Mouse (Mus musculus) midbrain, embryonic 15.5 days (tissue): ENCODE data around the gene Svop. TPM values are rescaled to one million over a fixed set of nuclear protein-coding genes. Genes with fewer than 3 reads are reported as not detected.

Experiments
- ATAC-seq: fragments of 200-750 bp; cut with Nextera tagmentation; replicated peaks from 2 replicates; pipeline ENCODE4 v1.8.0; 2017; ENCODE audit warnings: moderate TSS enrichment
- H3K27ac ChIP-seq: fragments of 300-500 bp; sonication (generic); 2 replicates; pipeline ENCODE4 v1.5.1; 2015; ENCODE audit warnings: mild to moderate bottlenecking, inconsistent platforms
- H3K27me3 ChIP-seq: fragments of 300-500 bp; sonication (generic); replicated peaks from 2 replicates; pipeline ENCODE4 v1.6.1; 2015; ENCODE audit warnings: inconsistent platforms
- H3K36me3 ChIP-seq: fragments of 300-500 bp; sonication (generic); replicated peaks from 2 replicates; pipeline ENCODE4 v1.6.1; 2015; ENCODE audit warnings: inconsistent platforms
- H3K4me1 ChIP-seq: fragments of 300-500 bp; sonication (generic); 2 replicates; pipeline ENCODE4 v1.6.1; 2015; ENCODE audit warnings: inconsistent platforms
- H3K4me2 ChIP-seq: fragments of 300-500 bp; sonication (generic); 2 replicates; pipeline ENCODE4 v1.6.1; 2015; ENCODE audit warnings: inconsistent platforms, mild to moderate bottlenecking, moderate library complexity
- H3K4me3 ChIP-seq: fragments of 300-500 bp; sonication (generic); 2 replicates; pipeline ENCODE4 v1.5.1; 2015; ENCODE audit warnings: mild to moderate bottlenecking, inconsistent platforms
- H3K9ac ChIP-seq: fragments of 300-500 bp; sonication (generic); 2 replicates; pipeline ENCODE4 v1.6.1; 2015; ENCODE audit warnings: mild to moderate bottlenecking, inconsistent platforms
- H3K9me3 ChIP-seq: fragments of 300-500 bp; sonication (generic); 2 replicates; pipeline ENCODE4 v1.6.1; 2016; ENCODE audit warnings: inconsistent platforms
- WGBS: fragments of 180-500 bp; shearing (Covaris S2); methylation state at CpG from one replicate; pipeline ENCODE4 v1.1.7; 2015; ENCODE audit warnings: mixed read lengths; 5-methylcytosine and 5-hydroxymethylcytosine counted together
- polyA plus RNA-seq: library from polyadenylated mRNA; unstranded; fragments of >200 nt; fragmentation: Nextera tagmentation; extraction: Ambion mirVana; gene quantifications from 2 replicates; pipeline ENCODE4 v1.2.1, GENCODE M21; 2015

The Svop gene
- polyA plus RNA-seq, 1 experiment from 2014 or later: 115 TPM

DNA sequence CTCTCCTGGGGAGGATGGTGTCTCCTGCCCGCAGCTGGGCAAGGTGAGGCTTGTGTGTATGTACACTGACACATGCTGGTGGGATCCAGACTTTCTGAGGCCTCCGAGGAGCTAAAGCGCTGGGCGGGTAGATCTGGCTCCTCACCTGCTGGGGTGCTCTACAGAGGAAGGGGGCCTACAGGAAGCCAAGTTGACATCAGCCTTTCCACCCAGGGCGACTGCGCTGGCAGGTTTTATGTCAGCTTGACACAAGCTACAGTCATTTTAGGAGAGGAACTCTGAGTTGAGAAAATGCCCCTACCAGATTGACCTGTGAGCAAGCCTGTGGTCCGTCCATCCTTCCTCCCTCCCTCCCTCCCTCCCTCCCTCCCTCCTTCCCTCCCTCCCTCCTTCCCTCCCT is 29.7 kb downstream of the Svop start:
- Histone ChIP-seq H3K27ac (no peak overlapping the region), H3K4me3 (no peak overlapping the region), H3K9me3 (no peaks in the 10 kb centered on the region), H3K4me2 (no peak overlapping the region), H3K9ac (no peak overlapping the region), H3K4me1 (no peaks in the 10 kb centered on the region), H3K36me3 (peaks cover 10% of the 10 kb centered on the region; the same call in 1 of the 2 replicates), H3K27me3 (no peaks in the 10 kb centered on the region)
- WGBS: 60% methylated on average over 7 of the region's 7 CpGs
- no peak for ATAC-seq

DNA sequence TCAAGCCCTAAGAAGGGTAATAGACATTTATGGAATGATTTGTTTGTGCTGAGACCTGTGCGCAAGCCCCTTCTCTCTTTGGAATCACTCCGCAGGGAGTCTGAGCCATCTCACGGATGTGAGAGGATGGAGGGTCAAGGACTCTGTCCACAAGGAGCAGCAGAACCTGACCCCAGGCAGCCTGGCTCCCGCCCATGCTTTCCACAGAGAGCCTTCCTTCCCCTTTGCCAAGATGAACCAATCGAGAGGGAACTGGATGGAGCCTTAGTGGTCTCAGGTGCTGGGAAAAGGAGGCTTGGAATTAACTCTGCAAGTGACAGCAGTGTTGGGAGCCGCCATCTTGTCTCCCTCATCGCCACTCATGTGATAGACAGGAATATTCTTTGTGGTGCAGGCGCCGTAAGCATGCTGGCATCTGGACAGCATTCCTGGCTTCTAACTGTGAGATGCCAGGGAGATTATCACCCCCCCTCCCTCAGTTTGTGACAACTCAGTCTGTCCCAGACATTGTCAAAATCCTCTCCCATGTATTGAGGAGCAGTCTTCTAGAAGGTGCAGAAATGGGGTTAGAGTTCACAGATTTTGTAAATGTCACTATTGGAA is 34.1 kb downstream of the Svop start:
- no peak overlapping the region for H3K27ac ChIP-seq
- 78% methylated on average over 9 of the region's 9 CpGs for WGBS
- H3K4me1 ChIP-seq: no peaks in the 10 kb centered on the region
- ATAC-seq: no peak
- H3K9me3 ChIP-seq: no peaks in the 10 kb centered on the region
- no peaks in the 10 kb centered on the region for H3K27me3 ChIP-seq
- no peak overlapping the region for H3K4me2 ChIP-seq
- H3K4me3 ChIP-seq: no peak overlapping the region
- H3K9ac ChIP-seq: no peak overlapping the region
- H3K36me3 ChIP-seq: peaks cover 12% of the 10 kb centered on the region; the same call in 1 of the 2 replicates

DNA sequence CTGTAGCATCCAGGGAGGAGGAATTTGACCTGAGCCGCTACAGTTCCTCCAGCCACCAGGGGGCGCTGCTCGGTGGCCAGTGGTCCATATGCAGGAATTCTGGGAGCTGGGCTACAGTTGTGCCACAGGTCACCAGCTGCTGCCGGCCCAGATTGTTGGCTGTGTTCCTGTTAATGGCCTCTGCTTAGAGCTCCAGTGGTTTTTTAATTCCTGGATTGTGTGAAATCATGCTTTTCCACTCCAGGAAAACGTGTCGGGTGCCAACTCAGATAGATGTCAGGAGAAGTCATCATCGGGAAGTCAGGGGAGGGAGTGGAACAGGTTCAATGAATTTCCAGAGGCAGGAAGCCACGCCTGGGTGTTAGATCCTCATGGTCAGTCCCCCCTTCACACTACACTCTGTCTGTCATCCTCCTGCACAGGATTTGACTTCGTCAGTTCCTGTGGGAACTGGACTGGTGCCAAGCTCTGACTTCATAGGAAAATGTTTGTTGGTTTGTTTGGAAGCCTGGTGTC is 39.1 kb downstream of the Svop start:
- Histone ChIP-seq H3K36me3 (peaks cover 11% of the 10 kb centered on the region; the same call in 1 of the 2 replicates), H3K4me2 (no peak overlapping the region), H3K4me3 (no peak overlapping the region), H3K27me3 (no peaks in the 10 kb centered on the region), H3K9me3 (no peaks in the 10 kb centered on the region), H3K9ac (no peak overlapping the region), H3K27ac (no peak overlapping the region), H3K4me1 (no peaks in the 10 kb centered on the region)
- ATAC-seq: no peak
- 33% methylated on average over 9 of the region's 9 CpGs for WGBS

GRCm38 (mm10) chr5:114048731-114049308 is 42.5 kb downstream of the Svop start:
- Histone ChIP-seq H3K9me3 (no peaks in the 10 kb centered on the region), H3K36me3 (peaks cover 11% of the 10 kb centered on the region; the same call in 1 of the 2 replicates), H3K4me1 (no peaks in the 10 kb centered on the region), H3K4me2 (no peak overlapping the region), H3K27me3 (no peaks in the 10 kb centered on the region), H3K27ac (no peak overlapping the region), H3K9ac (no peak overlapping the region), H3K4me3 (no peak overlapping the region)
- 54% methylated on average over 12 of the region's 12 CpGs for WGBS
- no peak for ATAC-seq

DNA sequence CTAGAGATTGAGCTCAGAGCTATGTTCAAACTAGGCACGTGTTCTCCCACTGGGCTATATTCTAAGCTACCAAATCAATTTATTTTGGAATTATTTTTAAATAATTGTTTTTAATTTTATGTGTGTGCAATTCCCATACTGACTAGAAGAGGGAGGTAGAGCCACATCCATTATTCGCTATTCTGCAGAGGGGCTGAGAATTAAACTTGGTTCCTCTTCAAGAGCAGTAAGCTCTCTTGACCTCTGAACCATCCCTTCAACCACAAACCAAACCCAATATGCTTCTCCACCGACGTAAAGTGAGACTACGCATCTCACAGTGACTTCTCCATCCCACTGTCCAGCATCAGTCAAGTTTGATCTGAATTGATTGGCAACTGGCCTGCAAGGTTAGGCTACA is 44.2 kb downstream of the Svop start:
- no peaks in the 10 kb centered on the region for H3K9me3 ChIP-seq
- no peak overlapping the region for H3K4me2 ChIP-seq
- no peak for ATAC-seq
- H3K27me3 ChIP-seq: no peaks in the 10 kb centered on the region
- 80% methylated on average over 5 of the region's 5 CpGs for WGBS
- H3K9ac ChIP-seq: no peak overlapping the region
- H3K4me3 ChIP-seq: no peak overlapping the region
- H3K36me3 ChIP-seq: peaks cover 22% of the 10 kb centered on the region; the same call in 1 of the 2 replicates
- H3K27ac ChIP-seq: no peak overlapping the region
- H3K4me1 ChIP-seq: no peaks in the 10 kb centered on the region

GRCm38 (mm10) chr5:114046604-114047003 is 44.8 kb downstream of the Svop start:
- Histone ChIP-seq H3K4me1 (no peaks in the 10 kb centered on the region), H3K27me3 (no peaks in the 10 kb centered on the region), H3K36me3 (peaks cover 27% of the 10 kb centered on the region; the same call in 1 of the 2 replicates), H3K9ac (no peak overlapping the region), H3K9me3 (no peaks in the 10 kb centered on the region), H3K4me3 (no peak overlapping the region), H3K4me2 (no peak overlapping the region), H3K27ac (no peak overlapping the region)
- 49% methylated on average over 3 of the region's 3 CpGs for whole genome bisulfite sequencing
- ATAC-seq: no peak

GRCm38 (mm10) chr5:114046151-114046550 is 45.2 kb downstream of the Svop start:
- H3K4me1 ChIP-seq: no peaks in the 10 kb centered on the region
- no peak overlapping the region for H3K27ac ChIP-seq
- H3K4me3 ChIP-seq: no peak overlapping the region
- H3K36me3 ChIP-seq: peaks cover 31% of the 10 kb centered on the region; the same call in 1 of the 2 replicates
- ATAC-seq: no peak
- H3K27me3 ChIP-seq: no peaks in the 10 kb centered on the region
- H3K9me3 ChIP-seq: no peaks in the 10 kb centered on the region
- H3K4me2 ChIP-seq: no peak overlapping the region
- no peak overlapping the region for H3K9ac ChIP-seq
- WGBS: 64% methylated on average over 3 of the region's 3 CpGs

GRCm38 (mm10) chr5:114045134-114045533 is 46.2 kb downstream of the Svop start:
- ATAC-seq: no peak

DNA sequence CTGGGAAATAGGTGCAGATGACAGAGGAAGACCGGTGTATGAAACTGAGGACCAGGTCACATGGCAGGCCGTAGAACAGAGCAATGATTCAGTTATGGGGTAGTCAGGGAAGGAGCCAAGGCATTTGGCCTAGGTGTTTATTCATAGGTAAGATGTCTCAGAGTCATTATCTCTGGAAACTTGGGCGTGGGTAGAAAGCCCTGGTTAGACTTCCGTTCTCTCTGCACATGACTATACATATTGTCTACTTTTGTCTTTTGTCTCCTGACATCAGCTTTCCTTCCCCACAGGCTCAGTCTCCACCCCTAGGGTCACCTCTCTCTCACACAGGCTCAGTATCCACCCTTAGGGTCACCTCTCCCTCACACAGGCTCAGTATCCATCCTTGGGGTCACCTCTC is 47.6 kb downstream of the Svop start:
- no peak overlapping the region for H3K4me3 ChIP-seq
- ATAC-seq: no peak
- H3K36me3 ChIP-seq: 0 out of 2 replicates have a peak, but pooled peaks cover 27% of the 10 kb centered on the region
- no peaks in the 10 kb centered on the region for H3K4me1 ChIP-seq
- H3K4me2 ChIP-seq: no peak overlapping the region
- H3K27ac ChIP-seq: no peak overlapping the region
- no peaks in the 10 kb centered on the region for H3K27me3 ChIP-seq
- WGBS: 89% methylated on average over 4 of the region's 4 CpGs
- H3K9ac ChIP-seq: no peak overlapping the region
- no peaks in the 10 kb centered on the region for H3K9me3 ChIP-seq

More at GRCm38 (mm10) chr5:114045134-114045533, 46.2 kb downstream of the Svop start:
- Histone ChIP-seq H3K27me3 (no peaks in the 10 kb centered on the region), H3K4me3 (no peak overlapping the region), H3K9me3 (no peaks in the 10 kb centered on the region), H3K9ac (no peak overlapping the region), H3K4me2 (no peak overlapping the region), H3K27ac (no peak overlapping the region), H3K4me1 (no peaks in the 10 kb centered on the region), H3K36me3 (peaks cover 31% of the 10 kb centered on the region; the same call in 1 of the 2 replicates)
- 78% methylated on average over 1 of the region's 1 CpGs for WGBS

- 0 out of 2 replicates have a peak, but pooled peaks cover 32% of the 10 kb centered on the region for H3K36me3 ChIP-seq
- no peak for ATAC-seq
- WGBS: 21% methylated on average over 15 of the region's 15 CpGs
Observed at GRCm38 (mm10) chr5:114041327-114041930, 49.9 kb downstream of the Svop start.

DNA sequence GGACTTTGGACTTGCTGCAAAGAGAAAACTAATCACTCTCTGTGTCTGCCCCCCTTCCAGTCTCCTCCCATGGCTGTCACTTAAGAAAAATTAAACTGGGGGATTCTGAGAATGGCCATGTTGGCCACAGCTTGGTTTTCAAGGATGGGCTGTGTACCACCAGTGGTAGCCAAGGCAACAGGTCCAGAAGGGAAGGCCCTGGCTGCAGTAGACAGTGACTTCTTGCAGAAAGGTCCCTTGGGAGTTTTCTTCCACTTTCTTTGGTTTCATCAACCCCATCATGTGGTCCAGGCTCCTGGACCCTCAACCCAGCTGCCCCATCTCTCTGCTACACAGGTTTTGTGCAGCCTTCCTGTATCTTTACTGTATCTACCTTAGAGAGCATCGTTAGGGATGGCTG is 50.5 kb downstream of the Svop start:
- 77% methylated on average over 1 of the region's 1 CpGs for WGBS
- Histone ChIP-seq H3K9me3 (no peaks in the 10 kb centered on the region), H3K4me1 (no peaks in the 10 kb centered on the region), H3K4me2 (no peak overlapping the region), H3K27ac (no peak overlapping the region), H3K27me3 (no peaks in the 10 kb centered on the region), H3K9ac (no peak overlapping the region), H3K4me3 (no peak overlapping the region), H3K36me3 (0 out of 2 replicates have a peak, but pooled peaks cover 32% of the 10 kb centered on the region)
- ATAC-seq: no peak

More at GRCm38 (mm10) chr5:114041327-114041930, 49.9 kb downstream of the Svop start:
- no peak overlapping the region for H3K27ac ChIP-seq
- no peaks in the 10 kb centered on the region for H3K27me3 ChIP-seq
- no peak overlapping the region for H3K4me3 ChIP-seq
- H3K9me3 ChIP-seq: no peaks in the 10 kb centered on the region
- H3K4me1 ChIP-seq: no peaks in the 10 kb centered on the region
- H3K4me2 ChIP-seq: no peak overlapping the region
- H3K9ac ChIP-seq: no peak overlapping the region

- Histone ChIP-seq H3K9ac (no peak overlapping the region), H3K9me3 (no peaks in the 10 kb centered on the region), H3K4me2 (no peak overlapping the region), H3K4me1 (no peaks in the 10 kb centered on the region), H3K4me3 (no peak overlapping the region), H3K27me3 (no peaks in the 10 kb centered on the region), H3K36me3 (0 out of 2 replicates have a peak, but pooled peaks cover 32% of the 10 kb centered on the region), H3K27ac (no peak overlapping the region)
- no peak for ATAC-seq
- WGBS: 22% methylated on average over 8 of the region's 8 CpGs
Observed at GRCm38 (mm10) chr5:114040508-114040907, 50.9 kb downstream of the Svop start.
